Mouse (Mus musculus) cerebellum, adult 2 months (tissue): ENCODE results near the gene Adamts15.

Experiments
- CTCF ChIP-seq: fragments of 200-500 bp; IDR thresholded peaks from 2 replicates; pipeline ENCODE4 v1.5.1; 2011; ENCODE audit warnings: low read depth, mild to moderate bottlenecking, control low read depth, low read length, moderate library complexity, borderline replicate concordance; ENCODE audit not compliant: insufficient read depth
- POLR2A ChIP-seq: fragments of 200-500 bp; IDR thresholded peaks from 2 replicates; pipeline ENCODE4 v1.6.1; 2011; ENCODE audit warnings: low read length, control low read depth, borderline replicate concordance; ENCODE audit not compliant: insufficient read depth

DNA sequence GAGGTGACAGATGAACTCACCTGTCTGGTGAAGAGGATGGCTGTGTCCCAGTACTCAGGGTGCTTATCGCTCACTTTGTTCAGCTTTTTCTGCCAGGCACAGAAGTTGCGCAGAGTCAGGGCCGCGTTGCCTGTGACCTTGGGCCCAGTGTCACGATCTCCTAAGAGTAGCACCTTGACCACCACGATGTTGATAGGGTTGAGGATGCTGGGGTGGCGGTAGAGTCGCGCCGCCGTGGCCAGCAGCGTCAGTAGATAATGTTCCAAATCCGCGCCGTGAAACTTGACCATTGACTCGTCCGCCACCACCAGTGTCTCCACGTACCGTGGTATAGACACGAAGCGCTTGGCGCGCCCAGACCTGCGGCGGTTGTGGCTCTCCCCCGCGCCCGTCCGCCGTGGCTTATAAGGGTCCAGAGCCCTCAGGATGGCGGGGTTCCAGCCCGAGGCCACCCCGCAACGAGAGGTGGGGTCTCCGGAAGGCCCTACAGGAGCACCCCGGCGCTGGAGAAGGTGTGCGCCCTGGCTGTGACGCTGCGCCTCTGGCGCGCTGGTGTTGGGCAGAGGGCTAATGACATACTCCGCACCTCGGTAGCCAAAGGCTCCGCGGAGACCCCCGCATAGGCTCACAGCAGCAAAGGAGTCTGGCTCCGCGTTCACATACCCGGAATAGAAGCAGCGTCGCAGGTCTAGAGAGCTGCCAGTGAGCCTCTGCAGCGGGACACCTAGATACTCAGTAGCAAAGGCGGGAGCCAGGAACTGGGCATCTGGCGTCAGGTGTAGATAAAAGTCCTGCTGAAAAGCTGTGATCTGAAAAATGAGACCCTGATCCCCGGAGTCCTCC lies 770 bp downstream of the Adamts15 start:
- TF ChIP-seq POLR2A, result no peak
- TF ChIP-seq CTCF, result no peak
